Mouse (Mus musculus) intestine, embryonic 14.5 days (tissue): ENCODE measurements at regions not wholly inside any gene's neighbourhood (a gene's known extent, or its start where the extent isn't known, plus 50 kb on each side); places are given as distances from the start of the nearest gene placed in this dataset.
A peak's percentile ranks its signal among the peaks of the same experiment; 100 is the strongest.
"Not testable (repeated sequence)": the region's sequence is repeated elsewhere in the genome, so short reads cannot be mapped to it uniquely, and the experiment has no call there.

Source experiments
- ATAC-seq: fragments of 200-750 bp; cut with Nextera tagmentation; replicated peaks from 2 replicates; pipeline ENCODE4 v1.8.0; 2017; ENCODE audit warnings: low read depth, moderate number of reproducible peaks, moderate TSS enrichment, moderate library complexity; ENCODE audit not compliant: low FRiP score, low TSS enrichment
- DNase-seq: peaks from one replicate; pipeline ENCODE4 v3.0.0-alpha.2; 2018; ENCODE audit warnings: low spot score
- H3K27ac ChIP-seq: fragments of 300-500 bp; sonication (generic); 2 replicates; pipeline ENCODE4 v1.5.1; 2014; ENCODE audit warnings: low read depth, mild to moderate bottlenecking, control low read depth
- H3K27me3 ChIP-seq: fragments of 300-500 bp; sonication (generic); replicated peaks from 2 replicates; pipeline ENCODE4 v1.6.1; 2014; ENCODE audit warnings: low read length, control low read depth; ENCODE audit not compliant: control insufficient read depth, insufficient read depth
- H3K36me3 ChIP-seq: fragments of 300-500 bp; sonication (generic); 2 replicates; pipeline ENCODE4 v1.6.1; 2014; ENCODE audit warnings: low read length, control low read depth; ENCODE audit not compliant: control insufficient read depth, insufficient read depth
- H3K4me1 ChIP-seq: fragments of 300-500 bp; sonication (generic); replicated peaks from 2 replicates; pipeline ENCODE4 v1.6.1; 2014; ENCODE audit warnings: low read length, control low read depth, mixed read lengths; ENCODE audit not compliant: control insufficient read depth, insufficient read depth
- H3K4me2 ChIP-seq: fragments of 300-500 bp; sonication (generic); 2 replicates; pipeline ENCODE4 v1.6.1; 2014; ENCODE audit warnings: low read length
- H3K4me3 ChIP-seq: fragments of 300-500 bp; sonication (generic); 2 replicates; pipeline ENCODE4 v1.5.1; 2014; ENCODE audit warnings: low read depth, low read length, control low read depth, mixed read lengths
- H3K9ac ChIP-seq: fragments of 300-500 bp; sonication (generic); 2 replicates; pipeline ENCODE4 v1.6.1; 2014; ENCODE audit warnings: mild to moderate bottlenecking, low read length
- H3K9me3 ChIP-seq: fragments of 300-500 bp; sonication (generic); 2 replicates; pipeline ENCODE4 v1.6.1; 2016; ENCODE audit warnings: low read length, control low read depth; ENCODE audit not compliant: control insufficient read depth
- WGBS: fragments of 180-500 bp; shearing (Covaris S2); extraction: QIAGEN DNeasy Blood & Tissue Kit; methylation state at CpG from one replicate; pipeline ENCODE4 v1.1.7; 2014; 5-methylcytosine and 5-hydroxymethylcytosine counted together

DNA sequence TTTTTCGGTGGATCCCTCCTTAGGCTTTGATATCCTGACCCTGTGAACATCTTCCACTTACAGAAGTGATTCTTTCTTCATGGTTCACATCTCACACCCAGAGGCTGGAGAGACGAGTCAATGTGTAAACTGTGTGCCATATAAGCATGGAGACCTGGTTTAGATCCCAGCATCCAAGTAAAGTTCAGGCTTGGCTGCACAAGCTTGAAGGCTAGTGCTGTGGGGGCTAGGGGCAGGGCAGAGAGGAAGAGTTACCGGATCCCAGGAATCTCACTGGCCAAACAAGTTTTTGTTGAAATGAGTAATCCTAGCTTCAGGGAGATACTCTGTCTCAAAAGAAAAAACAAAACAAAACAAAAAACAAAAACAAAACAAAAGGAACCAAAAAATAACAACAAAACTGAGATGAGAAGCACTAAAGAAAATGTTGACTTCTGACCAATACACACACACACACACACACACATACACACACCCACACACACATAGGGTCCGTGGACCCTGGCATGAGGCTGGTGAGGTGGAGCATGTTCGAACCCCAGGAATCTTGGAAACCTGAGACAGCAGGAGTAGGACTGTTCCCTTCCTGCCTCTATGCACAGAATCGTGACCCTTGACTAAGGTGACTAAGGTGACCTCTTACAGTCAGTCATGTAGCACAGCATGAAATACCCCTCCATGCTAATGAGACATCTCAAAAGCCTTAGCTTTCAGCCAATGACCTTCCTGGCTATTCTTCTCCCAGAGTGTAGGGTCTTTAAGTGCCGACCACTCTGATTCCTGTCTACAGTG, 55.2 kb downstream of the Gm12728 start:
- DNase-seq (no peak), ATAC-seq (no peak)
- Histone ChIP-seq H3K27me3 (no peaks in the 10 kb centered on the region), H3K4me3 (no peak overlapping the region), H3K36me3 (no peaks in the 10 kb centered on the region), H3K4me1 (peaks cover 8% of the 10 kb centered on the region; the same call in 1 of the 2 replicates), H3K9ac (no peak overlapping the region), H3K9me3 (no peaks in the 10 kb centered on the region), H3K27ac (no peak overlapping the region), H3K4me2 (no peak overlapping the region)
- 84% methylated on average over 7 of the region's 7 CpGs for WGBS

DNA sequence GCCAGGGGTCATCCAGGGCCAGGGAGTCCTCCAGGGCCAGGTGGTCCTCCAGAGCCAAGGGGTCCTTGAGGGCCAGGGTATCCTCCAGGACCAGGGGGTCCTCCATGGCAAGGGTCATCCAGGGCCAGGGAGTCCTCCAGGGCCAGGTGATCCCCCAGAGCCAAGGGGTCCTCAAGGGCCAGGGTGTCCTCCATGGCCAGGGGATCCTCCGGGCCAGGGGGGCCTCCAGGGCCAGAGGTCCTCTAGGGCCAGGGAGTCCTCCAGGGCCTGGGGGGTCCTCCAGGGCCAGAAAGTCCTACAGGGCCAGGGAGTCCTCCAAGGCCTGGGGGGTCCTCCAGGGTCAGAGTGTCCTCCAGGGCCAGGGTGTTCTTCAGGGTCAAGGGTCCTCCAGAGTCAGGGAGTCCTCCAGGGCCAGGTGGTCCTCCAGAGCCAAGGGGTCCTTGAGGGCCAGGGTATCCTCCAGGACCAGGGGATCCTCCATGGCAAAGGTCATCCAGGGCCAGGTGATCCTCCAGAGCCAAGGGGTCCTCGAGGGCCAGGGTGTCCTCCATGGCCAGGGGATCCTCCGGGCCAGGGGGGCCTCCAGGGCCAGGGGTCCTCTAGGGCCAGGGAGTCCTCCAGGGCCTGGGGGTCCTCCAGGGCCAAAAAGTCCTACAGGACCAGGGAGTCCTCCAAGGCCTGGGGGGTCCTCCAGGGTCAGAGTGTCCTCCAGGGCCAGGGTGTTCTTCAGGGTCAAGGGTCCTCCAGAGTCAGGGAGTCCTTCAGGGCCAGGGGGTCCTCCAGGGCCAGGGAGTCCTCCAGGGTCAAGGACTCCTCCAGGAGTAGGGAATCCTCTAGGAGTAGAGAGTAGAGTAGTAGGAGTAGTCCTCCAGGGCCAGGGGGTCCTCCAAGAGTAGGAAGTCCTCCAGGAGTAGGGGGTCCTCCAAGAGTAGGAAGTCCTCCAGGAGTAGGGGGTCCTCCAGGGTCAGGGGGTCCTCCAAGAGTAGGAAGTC, 56.6 kb downstream of the Gm12728 start:
- H3K36me3 ChIP-seq, H3K4me3 ChIP-seq, H3K4me2 ChIP-seq, H3K27me3 ChIP-seq, H3K4me1 ChIP-seq, DNase-seq, H3K27ac ChIP-seq, H3K9me3 ChIP-seq, H3K9ac ChIP-seq: not testable (repeated sequence)
- 96% methylated on average over 3 of the region's 3 CpGs for WGBS
- 0 out of 2 replicates have a peak, but pooled peaks have one; percentile 27 for ATAC-seq

DNA sequence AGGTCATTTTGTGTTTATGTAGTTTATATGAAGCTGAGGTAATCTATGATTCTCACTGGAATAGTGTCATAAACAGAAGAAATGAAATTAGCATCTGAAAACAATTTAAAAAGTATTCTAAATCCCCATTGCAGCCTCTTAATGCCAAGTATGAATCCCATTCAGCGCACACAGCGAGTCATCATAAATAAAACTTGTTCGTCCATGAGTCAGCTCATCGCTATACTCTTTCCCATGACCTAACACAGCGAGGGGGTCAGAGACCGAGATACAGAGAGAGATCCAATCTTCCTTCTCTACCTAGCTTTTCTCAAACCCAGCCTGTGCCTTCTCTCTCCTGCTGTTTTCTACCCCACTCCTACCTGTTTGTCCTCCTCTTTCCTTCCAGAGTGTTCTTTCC, 63.4 kb downstream of the Gm12728 start:
- H3K27ac ChIP-seq, result no peak overlapping the region
- peak; percentile 28 for DNase-seq
- no peaks in the 10 kb centered on the region for H3K27me3 ChIP-seq
- ATAC-seq, result no peak
- H3K4me1 ChIP-seq, result no peaks in the 10 kb centered on the region
- H3K4me2 ChIP-seq, result no peak overlapping the region
- 93% methylated on average over 6 of the region's 6 CpGs for WGBS
- no peak overlapping the region for H3K4me3 ChIP-seq
- no peaks in the 10 kb centered on the region for H3K36me3 ChIP-seq
- peaks cover 3% of the 10 kb centered on the region; the same call in 1 of the 2 replicates for H3K9me3 ChIP-seq
- H3K9ac ChIP-seq, result no peak overlapping the region

DNA sequence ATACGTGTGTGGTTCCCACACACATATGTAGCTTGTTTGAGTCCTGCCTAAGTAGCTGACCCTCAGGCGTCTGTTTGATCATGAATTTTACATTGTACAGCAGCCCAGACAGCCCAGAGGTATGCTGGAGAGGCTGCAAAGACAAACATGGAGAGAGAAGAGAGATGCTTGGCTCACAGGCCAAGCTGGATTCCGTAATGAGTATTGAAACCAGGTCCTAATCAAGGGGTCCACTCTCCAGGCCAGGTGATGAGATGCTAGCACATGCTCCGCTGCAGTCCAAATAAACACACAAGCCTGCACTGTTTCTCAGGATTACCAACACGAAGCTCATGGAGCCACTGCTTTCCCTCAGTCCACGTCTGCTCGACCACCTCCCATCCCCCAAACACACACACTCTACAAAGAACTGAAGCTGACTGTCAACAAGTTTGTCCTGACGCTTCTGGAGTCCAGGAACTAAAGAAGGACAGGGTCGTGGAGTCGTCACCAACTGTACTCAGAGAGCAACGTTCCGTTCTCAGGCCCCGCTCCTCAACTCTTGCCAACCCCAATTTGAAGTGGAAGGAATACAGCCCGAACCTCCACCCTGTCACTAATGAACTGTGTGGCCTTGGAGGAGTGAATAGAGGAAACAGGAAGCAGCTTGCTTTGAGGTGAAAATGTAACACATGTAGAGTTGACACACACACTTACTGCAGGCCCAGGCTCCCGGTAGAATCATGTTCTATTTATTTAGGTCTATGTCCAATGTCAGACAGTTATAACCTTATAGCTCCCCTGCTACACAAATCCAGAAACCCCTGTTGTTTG, 69.6 kb downstream of the Gm12728 start:
- Histone ChIP-seq H3K9me3 (no peaks in the 10 kb centered on the region), H3K36me3 (no peaks in the 10 kb centered on the region), H3K27ac (no peak overlapping the region), H3K9ac (no peak overlapping the region), H3K4me3 (no peak overlapping the region), H3K4me2 (no peak overlapping the region), H3K4me1 (0 out of 2 replicates have a peak, but pooled peaks cover 5% of the 10 kb centered on the region), H3K27me3 (no peaks in the 10 kb centered on the region)
- ATAC-seq, result no peak
- WGBS, result 60% methylated on average over 15 of the region's 15 CpGs
- DNase-seq, result no peak

DNA sequence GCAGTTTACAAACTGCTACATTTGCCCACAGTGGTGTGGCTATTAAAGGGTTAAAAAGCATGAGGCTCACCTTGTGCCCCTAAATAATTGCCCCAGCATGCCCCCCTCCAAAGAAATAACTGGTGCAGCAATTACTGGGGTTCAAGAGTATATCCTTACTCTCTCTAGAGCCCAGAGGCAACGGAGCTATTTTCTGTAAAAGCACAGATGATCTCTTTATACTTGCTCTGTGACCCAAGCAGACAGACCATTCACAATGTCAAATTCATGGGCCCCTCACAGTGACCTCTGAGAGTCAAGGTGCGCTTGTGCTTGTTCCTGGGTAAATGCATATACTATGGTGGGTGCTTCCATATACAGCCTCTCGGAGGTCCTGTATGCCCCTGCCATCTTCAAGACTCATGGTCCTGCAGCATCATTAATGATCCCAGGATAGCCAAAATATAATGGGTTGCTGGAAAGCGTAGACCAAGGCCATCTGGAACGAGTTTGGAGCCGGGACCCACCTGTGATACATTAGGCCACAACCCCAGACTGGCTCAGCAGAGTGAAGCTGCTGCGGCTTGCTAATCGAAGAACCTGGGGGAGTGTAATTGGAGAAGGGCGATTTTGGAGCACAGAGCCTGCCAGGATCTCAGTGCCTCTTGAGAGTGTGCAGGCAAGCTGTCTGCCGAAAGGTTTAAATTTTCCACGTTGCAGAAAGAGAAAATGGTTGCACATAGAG, 71.4 kb downstream of the Gm12728 start:
- H3K9me3 ChIP-seq, result no peaks in the 10 kb centered on the region
- no peak for ATAC-seq

DNA sequence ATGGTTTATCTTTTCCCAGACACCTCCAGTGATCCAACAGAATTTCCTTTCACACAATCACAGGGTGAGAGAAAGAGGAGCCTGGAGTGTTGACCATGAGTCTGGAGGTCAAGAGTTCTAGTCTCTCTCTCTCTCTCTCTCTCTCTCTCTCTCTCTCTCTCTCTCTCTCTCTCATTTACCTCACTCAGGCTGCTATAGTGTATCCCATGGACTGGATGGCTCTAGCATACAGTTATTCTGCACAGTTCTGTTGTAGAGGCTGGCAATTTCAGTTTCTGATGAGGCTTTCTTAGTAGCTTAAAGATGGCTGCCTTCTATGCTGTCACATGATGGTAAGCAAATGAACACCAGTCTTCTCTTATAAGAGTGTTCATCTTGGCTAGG, 72.0 kb downstream of the Gm12728 start:
- Histone ChIP-seq H3K27me3 (no peaks in the 10 kb centered on the region), H3K9me3 (no peaks in the 10 kb centered on the region), H3K4me3 (no peak overlapping the region), H3K36me3 (no peaks in the 10 kb centered on the region), H3K4me1 (0 out of 2 replicates have a peak, but pooled peaks cover 5% of the 10 kb centered on the region), H3K4me2 (no peak overlapping the region), H3K27ac (peak overlapping the region; percentile 27; the same call in 1 of the 2 replicates), H3K9ac (no peak overlapping the region)
- ATAC-seq, result no peak
- DNase-seq, result no peak

More for the DNA sequence above, 71.4 kb downstream of the Gm12728 start:
- WGBS, result 41% methylated on average over 11 of the region's 11 CpGs
- Histone ChIP-seq H3K4me1 (0 out of 2 replicates have a peak, but pooled peaks cover 5% of the 10 kb centered on the region), H3K4me2 (no peak overlapping the region), H3K9ac (no peak overlapping the region), H3K4me3 (no peak overlapping the region), H3K27ac (peak overlapping the region; percentile 27; the same call in 1 of the 2 replicates), H3K36me3 (no peaks in the 10 kb centered on the region), H3K27me3 (no peaks in the 10 kb centered on the region)
- no peak for DNase-seq

DNA sequence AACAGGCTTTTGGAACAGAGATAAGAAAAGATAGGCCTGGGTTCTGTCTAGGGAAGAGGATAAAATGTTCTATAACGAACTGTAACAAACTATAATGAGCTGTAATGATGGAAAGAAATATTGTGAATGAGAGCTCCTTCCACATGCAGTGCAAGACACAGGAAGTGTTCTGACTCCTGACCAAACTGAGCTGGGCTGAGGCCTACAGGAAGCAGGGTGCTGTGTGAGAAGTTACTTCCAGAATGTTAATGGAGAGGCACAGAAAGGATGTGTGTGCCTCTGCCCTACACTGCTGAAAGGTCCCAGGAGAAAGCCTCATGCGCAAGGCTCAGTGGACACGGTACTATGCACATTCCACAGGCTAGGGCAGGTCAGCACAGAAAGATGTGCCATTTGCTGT, 80.8 kb downstream of the Gm12728 start:
- no peak overlapping the region for H3K4me3 ChIP-seq
- ATAC-seq, result no peak
- 54% methylated on average over 3 of the region's 3 CpGs for WGBS
- H3K9ac ChIP-seq, result no peak overlapping the region
- H3K4me1 ChIP-seq, result no peaks in the 10 kb centered on the region
- no peak overlapping the region for H3K27ac ChIP-seq
- H3K36me3 ChIP-seq, result no peaks in the 10 kb centered on the region
- peak; percentile 41 for DNase-seq
- no peaks in the 10 kb centered on the region for H3K27me3 ChIP-seq
- no peak overlapping the region for H3K4me2 ChIP-seq
- no peaks in the 10 kb centered on the region for H3K9me3 ChIP-seq
